Mouse (Mus musculus): ENCODE results near the gene Zcwpw1. TPM values are rescaled to one million over a fixed set of nuclear protein-coding genes. Genes with fewer than 3 reads are reported as not detected.
"Not testable (repeated sequence)": the region's sequence is repeated elsewhere in the genome, so short reads cannot be mapped to it uniquely, and the experiment has no call there.

Gene Zcwpw1
- polyA plus RNA-seq, 1 experiment from 2014 or later: 22.2 TPM

DNA sequence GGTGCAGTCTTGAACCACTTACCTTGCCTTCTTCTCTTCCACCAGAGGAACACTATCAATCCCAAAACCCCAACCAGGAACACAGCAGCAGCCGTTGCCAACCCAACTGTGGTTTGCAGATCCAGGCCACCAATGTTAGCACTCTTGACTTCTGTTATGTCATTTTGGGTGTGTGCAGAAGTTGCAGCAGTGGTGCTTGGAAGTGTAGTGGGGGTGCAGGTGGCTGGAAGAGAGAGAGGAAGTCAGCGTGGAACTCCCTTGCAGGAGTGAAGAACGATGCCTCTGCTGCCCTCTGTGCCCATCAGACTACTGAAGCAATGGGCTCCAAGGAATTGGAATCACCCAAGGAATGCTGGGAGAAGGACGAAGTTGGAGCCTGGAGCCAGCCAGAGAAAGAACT, 43.5 kb downstream of the Zcwpw1 start:
- no peaks in the 10 kb centered on the region for H3K27me3 ChIP-seq
- ATAC-seq (no peak), DNase-seq (ENCODE audit: low read depth, low spot score) (no peak)
- ChIA-PET POLR2A (no interaction called here), CTCF (interaction anchor here (1.2 kb wide), 1 partner anchor 14 kb away, joined by 4 read pairs; no protein-coding TSS in a partner anchor)
- no peak for TF ChIP-seq CTCF (IDR thresholded peaks at IDR 0.05)
- in situ Hi-C loops (cut with MboI; ENCODE audit: low pct_unique_long_range_greater_than_20kb): no loop called here

DNA sequence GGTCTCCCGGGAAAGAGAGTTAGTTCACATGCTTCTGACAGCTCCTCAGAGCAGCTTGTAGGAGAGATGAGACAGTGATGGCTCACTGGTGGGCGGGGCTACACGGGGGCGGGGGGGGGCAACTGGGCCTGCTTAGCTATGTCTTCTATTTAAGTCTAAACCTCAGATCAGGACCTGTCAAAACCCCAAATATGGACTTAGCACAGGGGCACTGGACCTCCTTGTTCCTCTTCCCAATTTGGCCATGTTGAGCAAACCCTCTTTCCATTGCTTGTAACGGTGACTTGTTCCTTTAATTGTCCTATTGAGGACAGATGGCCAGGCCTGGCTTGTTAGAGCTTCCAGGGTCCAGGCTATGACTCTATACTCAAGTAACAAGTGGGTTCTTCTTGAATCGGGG, 43.9 kb downstream of the Zcwpw1 start:
- in situ Hi-C loops (cut with MboI; ENCODE audit: low pct_unique_long_range_greater_than_20kb): no loop called here

DNA sequence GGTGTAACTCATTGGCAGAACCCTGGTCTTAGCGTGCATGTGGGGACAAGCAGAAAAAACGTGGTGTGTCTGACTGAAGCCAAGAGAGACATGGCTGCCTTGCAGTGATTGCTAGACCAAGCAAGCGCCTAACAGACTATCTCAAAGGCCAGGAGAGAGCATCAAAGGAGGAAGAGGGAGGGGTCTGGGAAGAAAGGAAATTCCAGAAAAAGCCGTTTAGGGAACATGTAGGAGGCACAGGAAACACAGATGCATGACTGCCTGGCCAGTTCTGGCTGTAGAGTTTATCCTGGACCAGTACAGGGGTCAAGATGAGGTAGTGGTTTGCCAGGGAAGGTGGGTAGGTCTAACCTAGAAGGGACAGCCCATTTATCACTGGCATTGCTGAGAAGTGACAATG, 45.9 kb downstream of the Zcwpw1 start:
- CTCF ChIA-PET: no interaction called here
- no peak for TF ChIP-seq CTCF (IDR thresholded peaks at IDR 0.05)
- H3K27me3 ChIP-seq: no peaks in the 10 kb centered on the region
- in situ Hi-C loops (cut with MboI; ENCODE audit: low pct_unique_long_range_greater_than_20kb): no loop called here
- ATAC-seq (no peak), DNase-seq (ENCODE audit: low read depth, low spot score) (no peak)
- POLR2A ChIA-PET: no interaction called here

More for the DNA sequence above, 43.9 kb downstream of the Zcwpw1 start:
- ATAC-seq: no peak
- POLR2A ChIA-PET: no interaction called here
- DNase-seq (ENCODE audit: low read depth, low spot score): no peak
- no peak for TF ChIP-seq CTCF (IDR thresholded peaks at IDR 0.05)
- CTCF ChIA-PET: no interaction called here
- H3K27me3 ChIP-seq: no peaks in the 10 kb centered on the region

DNA sequence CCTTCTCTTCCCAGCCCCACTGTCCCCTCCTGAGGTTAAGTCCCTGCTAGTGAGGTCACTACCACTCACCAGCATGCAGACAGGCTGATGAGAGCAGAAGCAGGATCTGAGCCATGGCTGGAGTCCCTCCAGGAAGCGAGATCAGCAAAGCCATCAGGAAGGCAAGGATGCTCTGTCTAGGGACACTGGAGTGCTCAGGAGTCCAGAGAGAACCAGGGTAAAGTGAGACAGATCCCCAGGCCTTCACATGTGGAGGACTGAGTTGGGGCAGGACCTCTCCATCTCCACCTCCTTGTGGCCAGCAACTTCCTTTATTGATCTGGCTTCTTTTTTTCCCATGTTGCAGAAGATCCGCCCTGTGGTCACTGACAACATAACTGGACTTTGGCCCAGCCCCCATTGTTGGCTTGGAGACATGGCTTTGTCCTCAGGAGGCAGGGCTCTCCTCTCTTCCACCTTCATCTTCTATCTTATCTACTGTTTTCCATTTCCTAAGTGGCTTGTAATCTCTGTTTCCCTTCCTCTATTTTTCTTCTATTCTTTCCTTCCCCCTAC, 48.4 kb downstream of the Zcwpw1 start, which contains the start of gene Pilra:
Gene Pilra (minus strand): TSS at position 316 of the 555 bp plus-strand sequence.
- in situ Hi-C loops (cut with MboI; ENCODE audit: low pct_unique_long_range_greater_than_20kb): not testable (repeated sequence)

DNA sequence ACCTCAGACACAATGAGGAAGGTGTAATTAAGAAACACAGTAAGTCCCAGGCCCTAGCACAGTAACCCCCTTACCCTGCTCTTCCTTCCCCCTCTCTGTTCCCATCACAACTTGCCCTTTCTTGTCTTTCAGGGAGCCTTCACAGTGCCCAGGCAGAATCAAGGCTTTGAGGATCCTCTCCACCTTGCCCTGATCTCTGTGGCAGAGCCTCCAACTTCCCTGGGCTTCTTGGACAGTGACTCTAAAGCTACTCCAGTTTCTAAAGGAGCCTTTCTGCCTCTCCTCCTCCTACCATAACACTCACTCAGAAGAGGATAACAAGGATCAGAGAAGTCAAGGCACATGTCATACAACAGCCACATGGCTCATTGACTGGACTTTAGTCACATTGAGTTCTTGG, 49.0 kb downstream of the Zcwpw1 start:
- in situ Hi-C loops (cut with MboI; ENCODE audit: low pct_unique_long_range_greater_than_20kb): no loop called here
- ChIA-PET CTCF (no interaction called here), POLR2A (no interaction called here)
- no peak for DNase-seq (ENCODE audit: low read depth, low spot score)
- H3K27me3 ChIP-seq: no peaks in the 10 kb centered on the region
- TF ChIP-seq CTCF (IDR thresholded peaks at IDR 0.05): no peak
- no peak for ATAC-seq

More for the DNA sequence above, 48.4 kb downstream of the Zcwpw1 start, which contains the start of gene Pilra:
- H3K27me3 ChIP-seq; ATAC-seq; POLR2A ChIA-PET; DNase-seq (ENCODE audit: low read depth, low spot score); CTCF ChIA-PET: not testable (repeated sequence)

DNA sequence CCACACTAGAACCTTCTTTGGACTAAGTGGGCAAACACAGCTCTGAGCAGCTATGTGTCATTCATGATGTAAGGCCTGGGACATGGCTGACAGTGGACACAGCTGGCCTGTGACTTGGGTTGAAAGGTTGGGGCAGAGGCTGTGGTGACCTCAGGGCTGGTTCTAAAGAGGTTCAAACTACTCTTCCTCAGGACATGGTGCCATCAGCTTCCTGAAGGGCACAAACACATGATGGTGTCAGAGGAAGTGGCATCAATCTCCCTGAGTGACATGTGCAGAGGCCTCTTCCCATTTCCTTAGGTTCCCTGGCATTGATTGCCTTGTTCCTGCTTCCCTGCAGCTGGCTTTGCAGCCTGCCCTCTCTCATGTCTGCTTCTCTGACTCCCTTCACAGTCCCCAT, 49.5 kb downstream of the Zcwpw1 start:
- DNase-seq (ENCODE audit: low read depth, low spot score); CTCF ChIA-PET; in situ Hi-C loops (cut with MboI; ENCODE audit: low pct_unique_long_range_greater_than_20kb); H3K27me3 ChIP-seq; ATAC-seq; POLR2A ChIA-PET: not testable (repeated sequence)

DNA sequence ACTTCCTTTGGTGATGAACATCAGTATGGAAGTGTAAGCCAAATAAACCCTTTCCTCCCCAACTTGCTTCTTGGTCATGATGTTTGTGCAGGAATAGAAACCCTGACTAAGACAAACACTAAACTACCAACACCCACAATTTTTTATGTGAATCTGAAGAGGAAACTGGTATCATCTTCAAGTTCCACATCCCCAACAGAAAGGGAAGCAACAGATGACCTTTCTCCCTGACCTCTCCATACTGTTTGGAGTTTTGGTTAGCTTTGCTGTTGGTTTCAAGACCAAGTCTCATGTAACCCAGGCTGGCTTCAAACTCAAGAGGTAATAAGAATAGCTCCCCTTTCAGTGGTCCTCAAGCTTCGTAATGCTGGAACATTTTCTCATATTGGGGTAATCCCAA, 62.7 kb downstream of the Zcwpw1 start:
- ATAC-seq; CTCF ChIA-PET; in situ Hi-C loops (cut with MboI; ENCODE audit: low pct_unique_long_range_greater_than_20kb); DNase-seq (ENCODE audit: low read depth, low spot score); POLR2A ChIA-PET; H3K27me3 ChIP-seq: not testable (repeated sequence)

DNA sequence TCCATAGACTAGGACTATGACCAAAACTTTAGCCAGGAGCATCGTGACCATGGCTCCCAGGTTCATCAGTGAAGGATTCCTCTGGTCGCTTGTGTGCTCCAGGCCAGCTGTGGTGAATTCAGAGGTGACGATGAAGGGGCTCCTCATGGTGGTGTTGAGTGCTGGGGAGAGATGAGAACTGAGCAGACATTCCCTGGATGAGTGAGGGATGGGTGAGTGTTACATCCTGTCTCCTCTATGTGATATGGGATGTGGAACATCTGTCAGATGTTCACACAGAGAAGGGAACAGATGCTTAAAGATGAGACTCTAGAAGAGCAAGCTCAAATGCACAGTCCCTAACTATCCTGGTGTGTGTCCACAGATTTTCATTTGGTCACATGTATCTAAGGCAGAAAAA, 67.3 kb downstream of the Zcwpw1 start:
- POLR2A ChIA-PET; ATAC-seq; CTCF ChIA-PET; DNase-seq (ENCODE audit: low read depth, low spot score); in situ Hi-C loops (cut with MboI; ENCODE audit: low pct_unique_long_range_greater_than_20kb); H3K27me3 ChIP-seq: not testable (repeated sequence)

DNA sequence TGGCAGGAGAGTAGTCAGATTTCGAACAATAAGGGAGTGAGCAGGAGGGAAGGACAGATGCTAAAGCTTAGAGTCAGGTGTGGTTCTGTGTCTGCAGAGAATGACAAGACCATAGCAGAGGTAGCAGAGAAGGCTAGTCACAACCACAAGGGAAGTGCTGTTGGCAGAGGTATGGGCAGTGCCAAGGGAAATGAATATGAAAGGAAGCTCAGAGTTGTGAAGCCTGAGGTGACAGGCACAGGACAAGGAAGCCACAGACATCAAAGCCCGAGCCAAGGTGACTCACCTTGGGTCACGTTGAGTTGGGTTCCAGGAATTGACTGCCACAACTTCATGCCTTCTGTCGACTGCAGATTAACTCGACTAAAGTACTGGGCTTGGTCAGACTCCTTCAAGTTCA, 69.3 kb downstream of the Zcwpw1 start:
- in situ Hi-C loops (cut with MboI; ENCODE audit: low pct_unique_long_range_greater_than_20kb): not testable (repeated sequence)

DNA sequence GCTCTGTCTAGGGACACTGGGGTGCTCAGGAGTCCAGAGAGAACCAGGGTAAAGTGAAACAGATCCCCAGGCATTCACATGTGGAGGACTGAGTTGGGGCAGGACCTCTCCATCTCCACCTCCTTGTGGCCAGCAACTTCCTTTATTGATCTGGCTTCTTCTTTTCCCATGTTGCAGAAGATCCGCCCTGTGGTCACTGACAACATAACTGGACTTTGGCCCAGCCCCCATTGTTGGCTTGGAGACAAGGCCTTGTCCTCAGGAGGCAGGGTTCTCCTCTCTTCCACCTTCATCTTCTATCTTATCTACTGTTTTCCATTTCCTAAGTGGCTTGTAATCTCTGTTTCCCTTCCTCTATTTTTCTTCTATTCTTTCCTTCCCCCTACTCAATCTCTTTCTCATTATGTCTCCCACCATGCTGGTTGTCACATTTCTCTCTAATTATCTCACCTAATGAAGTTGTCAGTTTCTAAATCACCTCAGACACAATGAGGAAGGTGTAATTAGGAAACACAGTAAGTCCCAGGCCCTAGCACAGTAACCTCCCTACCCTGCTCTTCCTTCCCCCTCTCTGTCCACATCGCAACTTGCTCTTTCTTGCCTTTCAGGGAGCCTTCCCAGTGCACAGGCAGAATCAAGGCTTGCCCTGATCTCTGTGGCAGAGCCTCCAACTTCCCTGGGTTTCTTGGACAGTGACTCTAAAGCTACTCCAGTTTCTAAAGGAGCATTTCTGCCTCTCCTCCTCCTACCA, 70.5 kb downstream of the Zcwpw1 start, which contains the start of gene Pilrb1:
Gene Pilrb1 (minus strand): TSS at position 147 of the 751 bp plus-strand sequence.
- POLR2A ChIA-PET; ATAC-seq; DNase-seq (ENCODE audit: low read depth, low spot score); H3K27me3 ChIP-seq; in situ Hi-C loops (cut with MboI; ENCODE audit: low pct_unique_long_range_greater_than_20kb); CTCF ChIA-PET: not testable (repeated sequence)

More for the DNA sequence above, 69.3 kb downstream of the Zcwpw1 start:
- peak; percentile 60 for ATAC-seq
- H3K27me3 ChIP-seq, CTCF ChIA-PET, POLR2A ChIA-PET: not testable (repeated sequence)
- peak; percentile 6 for DNase-seq (ENCODE audit: low read depth, low spot score)

DNA sequence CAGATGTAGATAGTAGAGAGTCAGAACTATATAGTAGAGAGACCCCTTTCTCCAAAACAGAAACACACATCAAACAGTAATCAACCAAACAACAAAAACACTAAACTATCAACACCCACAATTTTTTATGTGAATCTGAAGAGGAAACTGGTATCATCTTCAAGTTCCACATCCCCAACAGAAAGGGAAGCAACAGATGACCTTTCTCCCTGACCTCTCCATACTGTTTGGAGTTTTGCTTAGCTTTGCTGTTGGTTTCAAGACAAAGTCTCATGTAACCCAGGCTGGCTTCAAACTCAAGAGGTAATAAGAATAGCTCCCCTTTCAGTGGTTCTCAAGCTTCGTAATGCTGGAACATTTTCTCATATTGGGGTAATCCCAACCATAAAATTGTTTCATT, 76.4 kb downstream of the Zcwpw1 start:
- POLR2A ChIA-PET; DNase-seq (ENCODE audit: low read depth, low spot score); in situ Hi-C loops (cut with MboI; ENCODE audit: low pct_unique_long_range_greater_than_20kb); ATAC-seq; H3K27me3 ChIP-seq; CTCF ChIA-PET: not testable (repeated sequence)

DNA sequence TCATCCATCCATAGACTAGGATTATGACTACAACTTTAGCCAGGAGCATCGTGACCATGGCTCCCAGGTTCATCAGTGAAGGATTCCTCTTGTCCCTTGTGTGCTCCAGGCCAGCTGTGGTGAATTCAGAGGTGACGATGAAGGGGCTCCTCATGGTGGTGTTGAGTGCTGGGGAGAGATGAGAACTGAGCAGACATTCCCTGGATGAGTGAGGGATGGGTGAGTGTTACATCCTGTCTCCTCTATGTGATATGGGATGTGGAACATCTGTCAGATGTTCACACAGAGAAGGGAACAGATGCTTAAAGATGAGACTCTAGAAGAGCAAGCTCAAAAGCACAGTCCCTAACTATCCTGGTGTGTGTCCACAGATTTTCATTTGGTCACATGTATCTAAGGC, 81.0 kb downstream of the Zcwpw1 start:
- POLR2A ChIA-PET; DNase-seq (ENCODE audit: low read depth, low spot score); in situ Hi-C loops (cut with MboI; ENCODE audit: low pct_unique_long_range_greater_than_20kb); H3K27me3 ChIP-seq; CTCF ChIA-PET; ATAC-seq: not testable (repeated sequence)

DNA sequence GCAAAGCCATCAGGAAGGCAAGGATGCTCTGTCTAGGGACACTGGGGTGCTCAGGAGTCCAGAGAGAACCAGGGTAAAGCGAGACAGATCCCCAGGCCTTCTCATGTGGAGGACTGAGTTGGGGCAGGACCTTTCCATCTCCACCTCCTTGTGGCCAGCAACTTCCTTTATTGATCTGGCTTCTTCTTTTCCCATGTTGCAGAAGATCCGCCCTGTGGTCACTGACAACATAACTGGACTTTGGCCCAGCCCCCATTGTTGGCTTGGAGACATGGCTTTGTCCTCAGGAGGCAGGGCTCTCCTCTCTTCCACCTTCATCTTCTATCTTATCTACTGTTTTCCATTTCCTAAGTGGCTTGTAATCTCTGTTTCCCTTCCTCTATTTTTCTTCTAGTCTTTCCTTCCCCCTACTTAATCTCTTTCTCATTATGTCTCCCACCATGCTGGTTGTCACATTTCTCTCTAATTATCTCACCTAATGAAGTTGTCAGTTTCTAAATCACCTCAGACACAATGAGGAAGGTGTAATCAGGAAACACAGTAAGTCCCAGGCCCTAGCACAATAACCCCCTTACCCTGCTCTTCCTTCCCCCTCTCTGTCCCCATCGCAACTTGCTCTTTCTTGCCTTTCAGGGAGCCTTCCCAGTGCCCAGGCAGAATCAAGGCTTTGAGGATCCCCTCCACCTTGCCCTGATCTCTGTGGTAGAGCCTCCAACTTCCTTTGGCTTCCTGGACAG, 84.2 kb downstream of the Zcwpw1 start, which contains the start of gene Pilrb2:
Gene Pilrb2 (minus strand): TSS at position 172 of the 737 bp plus-strand sequence.
- ATAC-seq; H3K27me3 ChIP-seq; DNase-seq (ENCODE audit: low read depth, low spot score); CTCF ChIA-PET; POLR2A ChIA-PET; in situ Hi-C loops (cut with MboI; ENCODE audit: low pct_unique_long_range_greater_than_20kb): not testable (repeated sequence)
